16 mouse cellular contexts compared by ENCODE assay signal in the genomic region with DNA sequence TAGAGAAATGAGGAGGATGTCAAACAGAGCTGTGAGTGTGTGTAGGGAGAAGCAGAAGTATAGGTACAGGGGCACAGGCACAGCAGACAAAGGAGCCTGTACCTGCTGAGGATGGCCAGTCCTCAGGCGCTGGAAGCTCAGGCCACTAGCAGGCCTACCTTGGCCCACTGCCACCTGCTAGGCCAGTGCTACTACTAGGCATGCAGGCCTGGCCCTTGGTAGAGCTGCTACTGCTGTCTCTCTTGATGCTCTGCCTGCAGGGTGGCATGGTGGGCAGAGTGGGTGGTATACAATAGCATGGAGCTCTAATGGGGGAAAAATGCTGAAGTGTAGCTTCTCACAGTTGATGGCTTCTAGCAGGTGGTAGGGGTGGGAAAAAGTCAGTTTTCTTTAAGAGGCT.
DNase-seq lines count a peak whose midpoint lies in the region; ATAC-seq and TF ChIP-seq lines count a peak whose summit lies in the region.
"Had no signal": no experiment of that assay in that cellular context is flagged by ENCODE, and none has a peak within 500 bp of the region (broad histone marks: within the 10 kb centered on the region; RNA-seq: fewer than 3 reads in every experiment).

No protein-coding gene starts in this region.

- WGBS in heart, embryonic 16.5 days = 72% methylated on average over 1 of the region's 1 CpGs
- 79% methylated on average over 1 of the region's 1 CpGs for WGBS in heart, embryonic 10.5 days
- 60% methylated on average over 1 of the region's 1 CpGs for WGBS in kidney, adult 2 months
- 81% methylated on average over 1 of the region's 1 CpGs for WGBS in kidney, embryonic 15.5 days

- H3K4me3 ChIP-seq in heart, embryonic 16.5 days (ENCODE audit: low read length) = no peak overlapping the region
- no peak overlapping the region for H3K4me3 ChIP-seq in heart, embryonic 10.5 days
- H3K4me3 ChIP-seq in kidney, adult 2 months (ENCODE audit: insufficient read depth, low read depth, low read length) = no peak overlapping the region
- no peak overlapping the region for H3K4me3 ChIP-seq in kidney, embryonic 15.5 days (replicated peaks)
- H3K4me3 ChIP-seq: limb, embryonic 10.5 days; neural tube, embryonic 13.5 days had no signal

- H3K36me3 ChIP-seq in heart, embryonic 16.5 days (ENCODE audit: control insufficient read depth, insufficient read depth) = no peaks in the 10 kb centered on the region
- peaks cover 4% of the 10 kb centered on the region for H3K36me3 ChIP-seq in heart, embryonic 10.5 days
- H3K36me3 ChIP-seq in kidney, adult 2 months (ENCODE audit: control insufficient read depth, insufficient read depth, low read length) = no peaks in the 10 kb centered on the region
- H3K36me3 ChIP-seq in kidney, embryonic 15.5 days = peaks cover 13% of the 10 kb centered on the region; the same call in 1 of the 2 replicates

- H3K9ac ChIP-seq in heart, embryonic 16.5 days (ENCODE audit: low read length) = no peak overlapping the region
- H3K9ac ChIP-seq in kidney, embryonic 15.5 days = no peak overlapping the region
- H3K9ac ChIP-seq: liver, embryonic 14.5 days; neural tube, embryonic 13.5 days had no signal

- no peak for TF ChIP-seq POLR2A in kidney, adult 2 months (IDR thresholded peaks at IDR 0.05; ENCODE audit: low read depth, low read length)

- DNase-seq in adrenal gland, postnatal 25 days = peak; percentile 13
- DNase-seq in adrenal gland, adult 18-20 months (ENCODE audit: low spot score in 2 of 2) = no peak
- DNase-seq in heart, embryonic 10.5 days (ENCODE audit: low spot score) = no peak
- peak; percentile 6 for DNase-seq in kidney, adult 2 months
- peak; percentile 29 to 44 for DNase-seq in adrenal gland, postnatal 36 days
- no peak for DNase-seq in spleen, postnatal 10 days (ENCODE audit: low spot score in 2 of 2)
- DNase-seq: gastrocnemius, postnatal 36 days; layer of hippocampus, postnatal 36 days; lung, postnatal 10 days; right cerebral cortex, postnatal 25 days; thymus, adult 2 months had no signal

- no peak for TF ChIP-seq CTCF in kidney, adult 2 months (conservative IDR thresholded peaks at IDR 0.05; ENCODE audit: insufficient read depth, insufficient read length, low read depth, low read length)

- no peak for ATAC-seq in heart, embryonic 16.5 days (replicated peaks; ENCODE audit: extremely low read depth, insufficient read depth, low FRiP score)
- ATAC-seq in kidney, embryonic 15.5 days (replicated peaks; ENCODE audit: low FRiP score) = no peak

- no peaks in the 10 kb centered on the region for H3K27me3 ChIP-seq in heart, embryonic 16.5 days (ENCODE audit: control insufficient read depth, insufficient read depth, low read length)
- H3K27me3 ChIP-seq in heart, embryonic 10.5 days (ENCODE audit: insufficient read depth, poor library complexity, severe bottlenecking) = no peaks in the 10 kb centered on the region
- H3K27me3 ChIP-seq in kidney, adult 2 months (replicated peaks; ENCODE audit: control insufficient read depth, insufficient read depth, low read length) = no peaks in the 10 kb centered on the region
- H3K27me3 ChIP-seq in kidney, embryonic 15.5 days = no peaks in the 10 kb centered on the region
- H3K27me3 ChIP-seq: neural tube, embryonic 13.5 days had no signal

- 0 out of 2 replicates have a peak overlapping the region, but pooled peaks have one; percentile 13 for H3K27ac ChIP-seq in heart, embryonic 16.5 days (ENCODE audit: low read length)
- no peak overlapping the region for H3K27ac ChIP-seq in heart, embryonic 10.5 days
- H3K27ac ChIP-seq in kidney, adult 2 months (ENCODE audit: insufficient read depth, low read depth, low read length) = no peak overlapping the region
- no peak overlapping the region for H3K27ac ChIP-seq in kidney, embryonic 15.5 days
- H3K27ac ChIP-seq: limb, embryonic 10.5 days; liver, embryonic 14.5 days; neural tube, embryonic 13.5 days had no signal

- no peak overlapping the region for H3K4me2 ChIP-seq in heart, embryonic 16.5 days (ENCODE audit: low read depth, low read length)
- no peak overlapping the region for H3K4me2 ChIP-seq in kidney, embryonic 15.5 days
- H3K4me2 ChIP-seq: neural tube, embryonic 13.5 days had no signal

- H3K9me3 ChIP-seq in heart, embryonic 16.5 days (replicated peaks; ENCODE audit: control insufficient read depth, low read length) = no peaks in the 10 kb centered on the region
- H3K9me3 ChIP-seq in heart, embryonic 10.5 days = no peaks in the 10 kb centered on the region
- no peaks in the 10 kb centered on the region for H3K9me3 ChIP-seq in kidney, embryonic 15.5 days (replicated peaks)
- H3K9me3 ChIP-seq: limb, embryonic 10.5 days; neural tube, embryonic 13.5 days had no signal

- H3K4me1 ChIP-seq in heart, embryonic 16.5 days (ENCODE audit: control insufficient read depth, insufficient read depth, low read length) = peaks cover 12% of the 10 kb centered on the region
- peaks cover 18% of the 10 kb centered on the region for H3K4me1 ChIP-seq in heart, embryonic 10.5 days
- H3K4me1 ChIP-seq in kidney, adult 2 months (ENCODE audit: control insufficient read depth, insufficient read depth, low read length) = no peaks in the 10 kb centered on the region
- H3K4me1 ChIP-seq in kidney, embryonic 15.5 days = 0 out of 2 replicates have a peak, but pooled peaks cover 2% of the 10 kb centered on the region
- H3K4me1 ChIP-seq: limb, embryonic 10.5 days; neural tube, embryonic 13.5 days had no signal

Comparison
In these comparisons a context has a peak if more than half of its experiments do, and no peak if none do; other contexts are left out.
1. DNase-seq: peak in adrenal gland, postnatal 25 days (single experiment), kidney, adult 2 months (single experiment) and adrenal gland, postnatal 36 days (2 of 2); none in adrenal gland, adult 18-20 months (0 of 2), heart, embryonic 10.5 days (single experiment) and spleen, postnatal 10 days (0 of 2).